Mouse (Mus musculus) kidney, embryonic 15.5 days (tissue): Measurements from ENCODE around the gene Inpp5d. TPM values are rescaled to one million over a fixed set of nuclear protein-coding genes. Genes with fewer than 3 reads are reported as not detected.

Experiments
- ATAC-seq: fragments of 200-750 bp; cut with Nextera tagmentation; replicated peaks from 2 replicates; pipeline ENCODE4 v1.8.0; 2017; ENCODE audit warnings: moderate TSS enrichment; ENCODE audit not compliant: low FRiP score
- H3K27ac ChIP-seq: fragments of 300-500 bp; sonication (generic); 2 replicates; pipeline ENCODE4 v1.5.1; 2015; ENCODE audit warnings: mild to moderate bottlenecking, inconsistent platforms
- H3K27me3 ChIP-seq: fragments of 300-500 bp; sonication (generic); 2 replicates; pipeline ENCODE4 v1.6.1; 2015; ENCODE audit warnings: inconsistent platforms
- H3K36me3 ChIP-seq: fragments of 300-500 bp; sonication (generic); 2 replicates; pipeline ENCODE4 v1.6.1; 2015; ENCODE audit warnings: inconsistent platforms
- H3K4me1 ChIP-seq: fragments of 300-500 bp; sonication (generic); 2 replicates; pipeline ENCODE4 v1.6.1; 2015; ENCODE audit warnings: inconsistent platforms
- H3K4me2 ChIP-seq: fragments of 300-500 bp; sonication (generic); 2 replicates; pipeline ENCODE4 v1.6.1; 2015; ENCODE audit warnings: moderate library complexity, mild to moderate bottlenecking, inconsistent platforms
- H3K4me3 ChIP-seq: fragments of 300-500 bp; sonication (generic); replicated peaks from 2 replicates; pipeline ENCODE4 v1.5.1; 2015; ENCODE audit warnings: mild to moderate bottlenecking, inconsistent platforms
- H3K9ac ChIP-seq: fragments of 300-500 bp; sonication (generic); 2 replicates; pipeline ENCODE4 v1.6.1; 2015; ENCODE audit warnings: mild to moderate bottlenecking, inconsistent platforms
- H3K9me3 ChIP-seq: fragments of 300-500 bp; sonication (generic); replicated peaks from 2 replicates; pipeline ENCODE4 v1.6.1; 2016; ENCODE audit warnings: inconsistent platforms
- WGBS: fragments of 180-500 bp; shearing (Covaris S2); methylation state at CpG from one replicate; pipeline ENCODE4 v1.1.7; 2015; ENCODE audit warnings: mixed read lengths; 5-methylcytosine and 5-hydroxymethylcytosine counted together
- polyA plus RNA-seq: library from polyadenylated mRNA; unstranded; fragments of >200 nt; fragmentation: Nextera tagmentation; extraction: Ambion mirVana; gene quantifications from 2 replicates; pipeline ENCODE4 v1.2.1, GENCODE M21; 2015

Inpp5d gene
- polyA plus RNA-seq, 1 experiment from 2014 or later = 10.2 TPM

- no peaks in the 10 kb centered on the region for H3K9me3 ChIP-seq
- H3K27me3 ChIP-seq = no peaks in the 10 kb centered on the region
- WGBS = 72% methylated on average over 4 of the region's 4 CpGs
- H3K9ac ChIP-seq = no peak overlapping the region
- ATAC-seq = no peak
- no peaks in the 10 kb centered on the region for H3K36me3 ChIP-seq
- H3K27ac ChIP-seq = no peak overlapping the region
- no peaks in the 10 kb centered on the region for H3K4me1 ChIP-seq
- no peak overlapping the region for H3K4me2 ChIP-seq
- no peak overlapping the region for H3K4me3 ChIP-seq
These were observed 103.2 kb downstream of the Inpp5d start for GRCm38 (mm10) chr1:87723351-87723750.

GRCm38 (mm10) chr1:87729070-87729469 lies 109.0 kb downstream of the Inpp5d start:
- Histone ChIP-seq H3K27ac (no peak overlapping the region), H3K4me2 (no peak overlapping the region), H3K27me3 (no peaks in the 10 kb centered on the region), H3K36me3 (no peaks in the 10 kb centered on the region), H3K4me1 (no peaks in the 10 kb centered on the region), H3K4me3 (no peak overlapping the region), H3K9ac (no peak overlapping the region), H3K9me3 (no peaks in the 10 kb centered on the region)
- WGBS = 88% methylated on average over 2 of the region's 2 CpGs
- no peak for ATAC-seq

GRCm38 (mm10) chr1:87729850-87730249 lies 109.7 kb downstream of the Inpp5d start:
- Histone ChIP-seq H3K27me3 (no peaks in the 10 kb centered on the region), H3K9ac (no peak overlapping the region), H3K27ac (no peak overlapping the region), H3K4me2 (no peak overlapping the region), H3K4me1 (no peaks in the 10 kb centered on the region), H3K9me3 (no peaks in the 10 kb centered on the region), H3K36me3 (no peaks in the 10 kb centered on the region), H3K4me3 (no peak overlapping the region)
- no peak for ATAC-seq
- WGBS = 86% methylated on average over 6 of the region's 6 CpGs

GRCm38 (mm10) chr1:87730271-87730670 lies 110.2 kb downstream of the Inpp5d start:
- H3K27ac ChIP-seq = no peak overlapping the region
- 88% methylated on average over 7 of the region's 7 CpGs for WGBS
- H3K9me3 ChIP-seq = no peaks in the 10 kb centered on the region
- no peak overlapping the region for H3K4me3 ChIP-seq
- H3K9ac ChIP-seq = no peak overlapping the region
- no peaks in the 10 kb centered on the region for H3K4me1 ChIP-seq
- H3K4me2 ChIP-seq = no peak overlapping the region
- H3K27me3 ChIP-seq = no peaks in the 10 kb centered on the region
- H3K36me3 ChIP-seq = no peaks in the 10 kb centered on the region
- ATAC-seq = no peak

- H3K9me3 ChIP-seq = no peaks in the 10 kb centered on the region
- H3K27me3 ChIP-seq = no peaks in the 10 kb centered on the region
- H3K36me3 ChIP-seq = no peaks in the 10 kb centered on the region
- no peaks in the 10 kb centered on the region for H3K4me1 ChIP-seq
- no peak overlapping the region for H3K9ac ChIP-seq
- no peak overlapping the region for H3K27ac ChIP-seq
- ATAC-seq = no peak
- WGBS = 84% methylated on average over 5 of the region's 5 CpGs
- H3K4me3 ChIP-seq = no peak overlapping the region
- H3K4me2 ChIP-seq = no peak overlapping the region
These were observed 113.1 kb downstream of the Inpp5d start for GRCm38 (mm10) chr1:87733212-87733611.

GRCm38 (mm10) chr1:87734153-87734552 lies 114.0 kb downstream of the Inpp5d start:
- ATAC-seq = no peak
- WGBS = 80% methylated on average over 3 of the region's 3 CpGs
- H3K4me3 ChIP-seq = no peak overlapping the region
- H3K4me1 ChIP-seq = no peaks in the 10 kb centered on the region
- no peak overlapping the region for H3K4me2 ChIP-seq
- H3K9ac ChIP-seq = no peak overlapping the region
- H3K36me3 ChIP-seq = no peaks in the 10 kb centered on the region
- H3K27me3 ChIP-seq = no peaks in the 10 kb centered on the region
- no peaks in the 10 kb centered on the region for H3K9me3 ChIP-seq
- no peak overlapping the region for H3K27ac ChIP-seq

GRCm38 (mm10) chr1:87740584-87741290 lies 120.6 kb downstream of the Inpp5d start:
- Histone ChIP-seq H3K4me1 (no peaks in the 10 kb centered on the region), H3K27me3 (no peaks in the 10 kb centered on the region), H3K9me3 (no peaks in the 10 kb centered on the region), H3K9ac (no peak overlapping the region), H3K4me3 (no peak overlapping the region), H3K27ac (no peak overlapping the region), H3K36me3 (no peaks in the 10 kb centered on the region), H3K4me2 (no peak overlapping the region)
- 80% methylated on average over 6 of the region's 6 CpGs for WGBS
- no peak for ATAC-seq

GRCm38 (mm10) chr1:87749360-87749973 lies 129.4 kb downstream of the Inpp5d start:
- Histone ChIP-seq H3K36me3 (no peaks in the 10 kb centered on the region), H3K4me2 (no peak overlapping the region), H3K27me3 (peaks cover 5% of the 10 kb centered on the region; the same call in 1 of the 2 replicates), H3K4me3 (no peak overlapping the region), H3K9me3 (no peaks in the 10 kb centered on the region), H3K4me1 (no peaks in the 10 kb centered on the region), H3K27ac (no peak overlapping the region), H3K9ac (no peak overlapping the region)
- ATAC-seq = no peak

- H3K27ac ChIP-seq = peak within 1 kb of the TSS; percentile 90
- peak; percentile 99 for ATAC-seq
- no peaks in the 10 kb centered on the region for H3K27me3 ChIP-seq
- H3K4me2 ChIP-seq = peak within 1 kb of the TSS; percentile 76
- H3K9ac ChIP-seq = peak within 1 kb of the TSS; percentile 95
- H3K4me3 ChIP-seq = peak within 1 kb of the TSS; percentile 96
- H3K36me3 ChIP-seq = peaks cover 21% of the 10 kb centered on the region
- no peaks in the 10 kb centered on the region for H3K9me3 ChIP-seq
- under 1% methylated on average over 79 of the region's 79 CpGs for WGBS
- H3K4me1 ChIP-seq = peaks cover 12% of the 10 kb centered on the region
These were observed 135.7 kb downstream of the Inpp5d start, which contains the start of gene Atg16l1 for GRCm38 (mm10) chr1:87755641-87756470. Atg16l1 (plus strand) TSS chr1:87755870.

GRCm38 (mm10) chr1:87763821-87764220 lies 143.7 kb downstream of the Inpp5d start:
- no peak overlapping the region for H3K9ac ChIP-seq
- no peaks in the 10 kb centered on the region for H3K9me3 ChIP-seq
- H3K4me1 ChIP-seq = no peaks in the 10 kb centered on the region
- ATAC-seq = no peak
- 93% methylated on average over 3 of the region's 3 CpGs for WGBS
- H3K4me3 ChIP-seq = no peak overlapping the region
- H3K36me3 ChIP-seq = peaks cover 98% of the 10 kb centered on the region
- no peak overlapping the region for H3K4me2 ChIP-seq
- H3K27ac ChIP-seq = no peak overlapping the region
- H3K27me3 ChIP-seq = no peaks in the 10 kb centered on the region

GRCm38 (mm10) chr1:87765741-87766140 lies 145.6 kb downstream of the Inpp5d start:
- Histone ChIP-seq H3K9ac (no peak overlapping the region), H3K27me3 (no peaks in the 10 kb centered on the region), H3K4me3 (no peak overlapping the region), H3K4me1 (no peaks in the 10 kb centered on the region), H3K36me3 (peaks cover 98% of the 10 kb centered on the region), H3K27ac (no peak overlapping the region), H3K4me2 (no peak overlapping the region), H3K9me3 (no peaks in the 10 kb centered on the region)
- ATAC-seq = no peak
- WGBS = 94% methylated on average over 2 of the region's 2 CpGs

- no peaks in the 10 kb centered on the region for H3K4me1 ChIP-seq
- no peaks in the 10 kb centered on the region for H3K9me3 ChIP-seq
- H3K36me3 ChIP-seq = peaks cover 98% of the 10 kb centered on the region
- no peak overlapping the region for H3K4me2 ChIP-seq
- no peak overlapping the region for H3K9ac ChIP-seq
- H3K27ac ChIP-seq = no peak overlapping the region
- no peak for ATAC-seq
- no peaks in the 10 kb centered on the region for H3K27me3 ChIP-seq
- no peak overlapping the region for H3K4me3 ChIP-seq
- WGBS = 94% methylated on average over 3 of the region's 3 CpGs
These were observed 146.1 kb downstream of the Inpp5d start for GRCm38 (mm10) chr1:87766233-87766632.
